Mouse (Mus musculus) bone marrow, adult 2 months (tissue): ENCODE measurements at regions not wholly inside any gene's neighbourhood (a gene's known extent, or its start where the extent isn't known, plus 50 kb on each side); places are given as distances from the start of the nearest gene placed in this dataset.

Source experiments
- H3K27ac ChIP-seq: fragments of 200-500 bp; 2 replicates; pipeline ENCODE4 v1.5.1; 2012; ENCODE audit warnings: low read depth, mild to moderate bottlenecking, control low read depth, inconsistent platforms, low read length; ENCODE audit not compliant: control insufficient read depth, poor library complexity, insufficient read depth
- H3K4me1 ChIP-seq: fragments of 200-500 bp; 2 replicates; pipeline ENCODE4 v1.6.1; 2011; ENCODE audit warnings: low read length; ENCODE audit not compliant: control insufficient read depth, insufficient read depth
- H3K4me3 ChIP-seq: fragments of 200-500 bp; replicated peaks from 2 replicates; pipeline ENCODE3; 2011; ENCODE audit warnings: mild to moderate bottlenecking, low read depth, low read length, control low read depth; ENCODE audit not compliant: control insufficient read depth
- CTCF ChIP-seq: fragments of 200-500 bp; IDR thresholded peaks from 2 replicates; pipeline ENCODE4 v1.5.1; 2011; ENCODE audit warnings: low read length, control low read depth; ENCODE audit not compliant: control insufficient read depth, insufficient read depth
- POLR2A ChIP-seq: fragments of 200-500 bp; IDR thresholded peaks from 2 replicates; pipeline ENCODE4 v1.6.1; 2011; ENCODE audit warnings: low read depth, mild to moderate bottlenecking, control low read depth, low read length, borderline replicate concordance; ENCODE audit not compliant: control insufficient read depth
- WGBS: fragments of 180-500 bp; shearing (Covaris S2); methylation state at CpG from one replicate; pipeline ENCODE4 v1.1.7; 2018; 5-methylcytosine and 5-hydroxymethylcytosine counted together

DNA sequence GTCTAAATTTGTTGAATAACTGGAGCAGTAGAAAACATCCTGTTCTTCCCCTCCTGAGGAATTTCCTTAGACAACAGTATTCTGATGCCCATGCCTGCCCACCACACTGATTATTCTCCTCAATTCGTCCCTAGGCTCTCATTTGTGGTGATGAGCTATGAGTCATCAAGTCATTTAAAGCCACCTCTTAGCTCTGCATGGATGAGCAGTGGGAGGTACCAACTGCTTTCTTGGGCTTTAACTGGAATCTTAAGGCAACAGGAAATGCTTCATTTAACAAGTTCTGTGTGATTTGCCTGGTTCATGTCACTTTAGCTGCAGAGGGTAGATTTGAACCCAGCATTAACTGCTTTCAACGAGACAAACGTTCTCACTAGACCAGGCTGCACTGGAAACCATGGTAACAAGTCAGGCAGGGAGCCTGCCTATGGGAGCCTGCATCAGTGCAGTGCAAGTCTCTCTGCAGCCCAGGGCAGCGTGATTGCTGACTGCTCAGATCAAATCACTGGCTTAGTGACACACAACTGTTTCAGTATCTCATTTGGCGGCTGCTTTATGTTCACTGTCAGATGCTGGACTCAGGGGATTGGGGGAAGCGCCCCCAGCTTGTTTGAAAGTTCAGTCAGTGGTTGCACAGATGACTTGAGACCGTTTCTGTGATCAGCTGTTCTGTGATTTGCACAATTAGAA, 273.5 kb upstream of the Tle4 start:
- TF ChIP-seq CTCF (no peak), POLR2A (no peak)
- no peak overlapping the region for H3K27ac ChIP-seq
- WGBS = 28% methylated on average over 7 of the region's 7 CpGs
- no peak overlapping the region for H3K4me3 ChIP-seq
- no peaks in the 10 kb centered on the region for H3K4me1 ChIP-seq

DNA sequence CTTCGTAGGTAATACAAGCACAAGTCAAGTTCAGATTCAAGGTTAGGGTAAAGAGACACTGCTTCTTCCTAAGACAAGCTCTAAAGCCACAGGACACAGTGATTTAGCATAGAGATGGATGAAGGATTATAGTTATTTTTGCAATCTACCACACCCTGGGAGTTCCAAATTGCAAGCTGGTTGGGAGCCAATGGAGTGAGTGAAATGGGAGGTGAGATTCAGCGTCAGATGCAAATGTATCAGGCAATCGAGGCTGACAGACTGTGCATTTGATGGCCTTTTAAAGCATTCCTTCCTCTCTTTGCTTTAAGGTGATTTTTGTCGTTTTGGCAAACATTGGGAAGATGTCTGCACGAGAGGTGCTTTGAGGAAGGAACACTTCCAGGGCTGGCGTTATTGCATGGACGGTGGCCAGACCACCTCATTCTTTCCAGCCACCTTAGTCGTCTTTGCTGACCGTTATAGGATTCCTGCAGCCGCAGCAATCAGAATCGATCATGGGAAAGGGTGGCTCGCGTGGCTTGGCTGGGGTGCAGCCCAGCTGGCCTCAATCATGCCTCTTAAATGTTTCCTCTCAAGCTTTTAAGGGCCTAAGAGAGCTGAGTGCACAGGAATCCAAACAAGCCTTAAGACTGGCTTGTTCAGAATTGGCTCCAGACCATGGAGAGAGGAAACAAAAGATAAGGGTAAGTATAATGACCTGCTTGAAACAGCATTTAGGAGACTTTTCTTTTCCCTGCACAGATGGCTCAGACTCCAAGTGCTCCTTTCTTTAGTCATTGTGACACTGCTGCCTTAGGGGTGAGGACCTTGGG, 265.0 kb upstream of the Tle4 start:
- H3K4me3 ChIP-seq = no peak overlapping the region
- H3K27ac ChIP-seq = no peak overlapping the region
- H3K4me1 ChIP-seq = no peaks in the 10 kb centered on the region
- WGBS = 53% methylated on average over 13 of the region's 13 CpGs
- no peak for TF ChIP-seq CTCF
- TF ChIP-seq POLR2A = no peak

DNA sequence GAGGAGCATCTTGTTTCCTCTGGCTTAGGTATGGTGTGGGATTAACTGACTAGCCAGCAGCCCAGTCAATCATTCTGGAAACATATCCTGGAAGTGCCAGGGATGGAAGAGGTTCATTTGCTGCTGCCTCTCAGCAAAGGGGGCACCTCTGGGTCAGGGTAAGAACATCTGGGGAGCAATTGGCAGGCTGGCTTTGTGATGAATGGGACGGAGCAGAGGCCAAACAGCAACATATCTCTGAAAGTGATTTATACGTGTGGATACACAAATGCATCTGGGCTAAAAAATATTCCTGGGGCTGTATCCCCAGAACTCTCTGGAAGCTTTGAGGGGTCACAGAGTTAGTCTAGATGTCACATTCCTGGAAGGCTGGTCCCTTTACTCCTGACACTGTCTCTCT, 257.2 kb upstream of the Tle4 start:
- TF ChIP-seq CTCF (no peak), POLR2A (no peak)
- Histone ChIP-seq H3K27ac (no peak overlapping the region), H3K4me1 (no peaks in the 10 kb centered on the region), H3K4me3 (no peak overlapping the region)
- WGBS = 85% methylated on average over 2 of the region's 2 CpGs

DNA sequence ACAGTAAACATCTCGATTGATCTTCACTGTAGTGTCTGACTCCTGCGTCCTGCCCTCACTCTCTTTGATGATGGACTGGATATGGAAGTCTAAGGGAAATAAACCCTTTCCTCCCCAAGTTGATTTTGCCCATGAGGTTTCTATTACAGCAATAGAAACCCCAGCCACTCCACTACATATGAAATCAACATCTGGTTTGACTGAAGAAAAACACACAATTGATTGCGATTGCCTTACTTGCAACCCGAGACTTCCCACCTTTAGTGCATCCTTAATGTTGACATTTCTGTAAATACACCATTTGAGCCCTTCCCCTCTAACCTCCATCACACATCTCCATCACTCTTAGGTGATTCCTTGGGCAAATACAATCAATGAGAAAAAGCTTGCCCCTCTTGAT, 255.6 kb upstream of the Tle4 start:
- Histone ChIP-seq H3K27ac (no peak overlapping the region), H3K4me1 (no peaks in the 10 kb centered on the region), H3K4me3 (no peak overlapping the region)
- TF ChIP-seq CTCF = no peak
- TF ChIP-seq POLR2A = no peak
- WGBS = 79% methylated on average over 4 of the region's 4 CpGs

DNA sequence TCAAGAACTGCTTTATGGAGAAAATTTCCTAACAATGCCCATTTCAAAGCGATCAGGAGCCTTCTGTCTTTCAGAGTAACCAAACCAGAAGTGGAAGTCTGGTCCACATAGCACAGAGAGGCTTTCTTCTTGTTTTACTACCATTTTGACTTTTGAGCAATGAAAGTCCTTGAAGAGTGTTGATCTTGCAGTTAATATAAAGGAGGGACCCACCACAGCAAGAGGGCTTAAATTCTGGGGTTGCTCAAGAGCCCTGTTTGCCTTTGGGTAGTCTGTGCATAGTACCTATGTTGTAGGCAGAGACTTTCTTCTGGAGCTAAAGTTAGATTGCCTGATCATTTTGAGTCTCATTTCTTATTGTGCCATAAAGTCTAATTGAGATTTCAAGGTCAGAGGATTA, 251.7 kb upstream of the Tle4 start:
- Histone ChIP-seq H3K27ac (no peak overlapping the region), H3K4me1 (no peaks in the 10 kb centered on the region), H3K4me3 (no peak overlapping the region)
- WGBS = 59% methylated on average over 1 of the region's 1 CpGs
- no peak for TF ChIP-seq CTCF
- no peak for TF ChIP-seq POLR2A

DNA sequence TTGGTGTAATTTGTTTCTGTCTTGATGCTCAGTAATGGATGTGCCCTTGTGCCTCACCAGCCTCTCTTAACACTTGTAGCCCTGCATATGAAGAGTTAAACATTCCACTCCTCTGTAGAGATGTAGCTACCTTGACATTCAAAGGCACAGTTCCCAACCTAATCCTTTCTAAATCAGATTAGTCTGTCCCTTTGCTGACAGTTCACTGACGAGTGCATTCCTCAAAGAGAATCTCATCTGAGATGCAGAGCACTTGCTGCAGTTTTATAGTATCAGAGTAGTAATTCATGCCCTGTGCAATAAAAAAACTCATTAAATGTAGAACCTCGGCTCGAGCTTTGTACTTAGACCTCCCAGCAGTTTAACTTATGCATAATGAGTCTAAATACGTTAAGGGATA, 249.3 kb upstream of the Tle4 start:
- H3K4me1 ChIP-seq = no peaks in the 10 kb centered on the region
- no peak overlapping the region for H3K4me3 ChIP-seq
- no peak for TF ChIP-seq POLR2A
- no peak for TF ChIP-seq CTCF
- H3K27ac ChIP-seq = no peak overlapping the region
- 74% methylated on average over 4 of the region's 4 CpGs for WGBS

DNA sequence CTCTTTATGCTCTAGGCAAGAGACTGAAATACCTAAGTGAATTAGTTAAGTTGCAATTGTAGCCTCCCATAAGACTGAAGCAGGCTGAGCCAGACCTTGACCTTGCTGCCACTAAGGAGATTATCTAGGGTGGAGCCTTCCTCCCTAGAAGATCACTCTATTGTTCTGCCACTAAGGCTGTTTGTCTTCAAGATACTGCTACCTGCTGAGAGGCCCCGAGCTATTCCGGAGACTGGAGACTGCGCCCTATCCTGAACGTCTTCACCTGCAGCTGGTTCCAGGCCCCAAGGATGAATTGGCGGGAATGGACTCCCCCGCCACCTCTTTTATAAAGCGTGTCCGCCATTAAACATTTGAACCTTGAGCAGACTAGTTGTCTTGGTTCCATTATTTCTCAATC, 237.8 kb upstream of the Tle4 start:
- H3K4me1 ChIP-seq = no peaks in the 10 kb centered on the region
- WGBS = 86% methylated on average over 8 of the region's 8 CpGs
- no peak overlapping the region for H3K27ac ChIP-seq
- TF ChIP-seq CTCF (no peak), POLR2A (no peak)
- no peak overlapping the region for H3K4me3 ChIP-seq

DNA sequence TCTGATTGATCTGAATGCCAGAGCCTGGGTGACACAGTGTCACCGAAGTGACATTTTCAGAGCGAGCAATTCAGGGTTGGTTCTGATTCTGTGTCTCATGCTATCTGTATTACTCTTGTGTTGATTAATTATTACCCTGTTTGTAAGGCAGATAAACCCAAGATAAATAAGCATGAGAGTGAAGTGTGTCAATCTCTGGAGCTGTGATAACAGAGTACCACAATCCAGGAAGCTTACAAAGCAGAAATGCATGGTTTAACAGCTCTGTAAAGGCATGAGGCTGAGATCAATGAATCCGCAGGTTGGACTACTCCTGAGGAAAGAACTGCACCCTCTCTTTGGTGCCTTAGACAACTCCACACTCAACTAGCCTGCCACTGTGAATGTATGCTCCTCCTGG, 218.5 kb upstream of the Tle4 start:
- no peak overlapping the region for H3K4me3 ChIP-seq
- WGBS = 82% methylated on average over 3 of the region's 3 CpGs
- TF ChIP-seq POLR2A = no peak
- TF ChIP-seq CTCF = no peak
- H3K27ac ChIP-seq = no peak overlapping the region
- no peaks in the 10 kb centered on the region for H3K4me1 ChIP-seq
